Mouse (Mus musculus): ENCODE results near the gene Tnrc6b. TPM values are rescaled to one million over a fixed set of nuclear protein-coding genes. Genes with fewer than 3 reads are reported as not detected.

Tnrc6b gene
- total RNA-seq, 1 experiment, result 37.0 TPM

DNA sequence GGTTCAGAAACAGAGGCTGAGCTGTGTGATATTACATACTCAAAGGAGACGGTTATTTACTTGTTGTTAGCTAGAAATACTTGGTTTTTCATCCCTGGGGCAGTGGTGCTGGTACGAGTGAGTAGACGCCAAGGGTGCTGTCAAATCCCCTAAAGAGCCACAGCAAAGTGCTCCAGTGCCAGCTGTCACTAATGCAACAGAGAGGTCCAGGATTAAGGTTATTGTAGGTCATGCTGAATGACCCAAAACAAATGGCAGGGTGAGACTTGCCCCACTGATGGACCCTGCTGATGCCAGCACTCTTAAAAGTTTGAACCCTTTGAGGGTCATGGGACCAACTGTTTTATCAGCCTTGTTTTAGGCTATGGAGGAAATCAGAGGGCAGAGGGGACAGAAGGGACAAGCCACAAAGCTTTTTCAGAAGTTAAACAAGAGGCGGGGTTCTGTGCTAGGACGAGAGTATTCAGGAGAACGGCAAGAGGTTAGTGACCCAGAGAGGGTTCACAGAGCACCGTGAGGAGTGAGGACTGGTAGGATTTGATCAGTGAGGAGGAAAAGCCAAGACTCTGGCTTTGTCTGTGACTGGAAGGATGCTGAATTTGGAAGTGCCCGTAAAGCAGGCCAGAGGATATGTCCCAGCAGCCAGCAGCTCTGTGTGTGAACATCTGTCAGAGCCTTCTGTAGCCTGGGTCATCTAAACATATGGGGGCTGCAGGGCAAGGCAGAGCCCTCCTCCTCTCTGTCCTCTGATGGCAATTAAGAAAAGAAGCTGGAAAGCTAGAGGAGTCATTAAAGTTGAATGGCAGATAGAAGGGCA lies 26.1 kb upstream of the Tnrc6b start:
- no peak for DNase-seq (ENCODE audit: low read depth, low spot score)
- no peak overlapping the region for H3K9ac ChIP-seq (ENCODE audit: insufficient read depth, low read depth, low read length, poor library complexity, severe bottlenecking)
- no peaks in the 10 kb centered on the region for H3K4me1 ChIP-seq (ENCODE audit: control insufficient read depth in 2 of 2, insufficient read depth in 2 of 2, low read length in 2 of 2, poor library complexity in 1 of 2)
- in situ Hi-C loops (cut with MboI; ENCODE audit: low sequenced_read_pairs in 2 of 2, unreplicated experiment in 2 of 2), result no loop called here
- H3K27ac ChIP-seq (ENCODE audit: insufficient read depth, low read depth, low read length, poor library complexity, severe bottlenecking), result no peak overlapping the region
- H3K36me3 ChIP-seq (ENCODE audit: control insufficient read depth, insufficient read depth, low read length, poor library complexity, severe bottlenecking), result no peaks in the 10 kb centered on the region
- H3K4me3 ChIP-seq (ENCODE audit: insufficient read depth in 1 of 2, low read depth in 1 of 2, low read length in 2 of 2, poor library complexity in 1 of 2, severe bottlenecking in 1 of 2), result no peak overlapping the region
- H3K9me3 ChIP-seq (ENCODE audit: control insufficient read depth, insufficient read depth, low read depth, low read length), result no peaks in the 10 kb centered on the region
- TF ChIP-seq ZC3H11A (IDR thresholded peaks at IDR 0.05; ENCODE audit: borderline replicate concordance, low read depth, low read length) (no peak), MAFK (IDR thresholded peaks at IDR 0.05; ENCODE audit: insufficient read depth, low read depth, low read length) (no peak), HCFC1 (IDR thresholded peaks at IDR 0.05; ENCODE audit: borderline replicate concordance, insufficient read depth, low read length) (no peak), ZNF384 (IDR thresholded peaks at IDR 0.05; ENCODE audit: low read depth, low read length) (no peak), CHD2 (IDR thresholded peaks at IDR 0.05; ENCODE audit: low read depth, low read length) (no peak)

DNA sequence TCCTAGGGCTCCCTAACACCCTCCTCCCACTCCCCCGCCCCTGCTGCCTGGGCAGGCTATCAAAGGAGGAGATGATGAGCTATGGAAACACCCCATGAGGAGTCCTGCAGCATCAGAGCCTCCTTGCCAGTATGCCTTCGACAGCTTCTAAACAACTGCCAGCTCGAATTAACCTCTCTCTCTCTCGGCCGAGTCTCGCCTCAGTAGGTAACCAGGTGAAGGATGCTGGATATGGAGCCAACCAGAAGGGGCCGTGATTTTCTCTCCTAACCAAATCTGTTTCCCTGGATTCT lies 25.6 kb upstream of the Tnrc6b start:
- no peaks in the 10 kb centered on the region for H3K36me3 ChIP-seq (ENCODE audit: control insufficient read depth, insufficient read depth, low read length, poor library complexity, severe bottlenecking)
- in situ Hi-C loops (cut with MboI; ENCODE audit: low sequenced_read_pairs in 2 of 2, unreplicated experiment in 2 of 2), result no loop called here
- TF ChIP-seq ZC3H11A (IDR thresholded peaks at IDR 0.05; ENCODE audit: borderline replicate concordance, low read depth, low read length) (no peak), MAFK (IDR thresholded peaks at IDR 0.05; ENCODE audit: insufficient read depth, low read depth, low read length) (no peak), ZNF384 (IDR thresholded peaks at IDR 0.05; ENCODE audit: low read depth, low read length) (no peak), CHD2 (IDR thresholded peaks at IDR 0.05; ENCODE audit: low read depth, low read length) (no peak), HCFC1 (IDR thresholded peaks at IDR 0.05; ENCODE audit: borderline replicate concordance, insufficient read depth, low read length) (no peak)
- no peak for DNase-seq (ENCODE audit: low read depth, low spot score)
- no peak overlapping the region for H3K9ac ChIP-seq (ENCODE audit: insufficient read depth, low read depth, low read length, poor library complexity, severe bottlenecking)
- no peak overlapping the region for H3K27ac ChIP-seq (ENCODE audit: insufficient read depth, low read depth, low read length, poor library complexity, severe bottlenecking)
- H3K4me3 ChIP-seq (ENCODE audit: insufficient read depth in 1 of 2, low read depth in 1 of 2, low read length in 2 of 2, poor library complexity in 1 of 2, severe bottlenecking in 1 of 2), result no peak overlapping the region
- H3K9me3 ChIP-seq (ENCODE audit: control insufficient read depth, insufficient read depth, low read depth, low read length), result no peaks in the 10 kb centered on the region
- no peaks in the 10 kb centered on the region for H3K4me1 ChIP-seq (ENCODE audit: control insufficient read depth in 2 of 2, insufficient read depth in 2 of 2, low read length in 2 of 2, poor library complexity in 1 of 2)

GRCm38 (mm10) chr15:80688536-80688935 lies 22.6 kb upstream of the Tnrc6b start:
- in situ Hi-C loops (cut with MboI; ENCODE audit: low sequenced_read_pairs in 2 of 2, unreplicated experiment in 2 of 2), result no loop called here
- TF ChIP-seq ZNF384 (IDR thresholded peaks at IDR 0.05; ENCODE audit: low read depth, low read length) (no peak), CHD2 (IDR thresholded peaks at IDR 0.05; ENCODE audit: low read depth, low read length) (no peak), MAFK (IDR thresholded peaks at IDR 0.05; ENCODE audit: insufficient read depth, low read depth, low read length) (no peak)
- Histone ChIP-seq H3K27ac (ENCODE audit: insufficient read depth, low read depth, low read length, poor library complexity, severe bottlenecking) (no peak overlapping the region), H3K4me3 (ENCODE audit: insufficient read depth in 1 of 2, low read depth in 1 of 2, low read length in 2 of 2, poor library complexity in 1 of 2, severe bottlenecking in 1 of 2) (no peak overlapping the region), H3K36me3 (ENCODE audit: control insufficient read depth, insufficient read depth, low read length, poor library complexity, severe bottlenecking) (no peaks in the 10 kb centered on the region), H3K9me3 (ENCODE audit: control insufficient read depth, insufficient read depth, low read depth, low read length) (no peaks in the 10 kb centered on the region), H3K4me1 (ENCODE audit: control insufficient read depth in 2 of 2, insufficient read depth in 2 of 2, low read length in 2 of 2, poor library complexity in 1 of 2) (no peaks in the 10 kb centered on the region), H3K9ac (ENCODE audit: insufficient read depth, low read depth, low read length, poor library complexity, severe bottlenecking) (no peak overlapping the region)
- DNase-seq (ENCODE audit: low read depth, low spot score), result no peak

GRCm38 (mm10) chr15:80693492-80693891 lies 17.6 kb upstream of the Tnrc6b start:
- Histone ChIP-seq H3K36me3 (ENCODE audit: control insufficient read depth, insufficient read depth, low read length, poor library complexity, severe bottlenecking) (no peaks in the 10 kb centered on the region), H3K9ac (ENCODE audit: insufficient read depth, low read depth, low read length, poor library complexity, severe bottlenecking) (no peak overlapping the region), H3K4me3 (ENCODE audit: insufficient read depth in 1 of 2, low read depth in 1 of 2, low read length in 2 of 2, poor library complexity in 1 of 2, severe bottlenecking in 1 of 2) (no peak overlapping the region), H3K27ac (ENCODE audit: insufficient read depth, low read depth, low read length, poor library complexity, severe bottlenecking) (no peak overlapping the region), H3K4me1 (ENCODE audit: control insufficient read depth in 2 of 2, insufficient read depth in 2 of 2, low read length in 2 of 2, poor library complexity in 1 of 2) (peaks cover 0 to 4% of the 10 kb centered on the region in 2 experiments; a peak in 1 of 4 replicates), H3K9me3 (ENCODE audit: control insufficient read depth, insufficient read depth, low read depth, low read length) (no peaks in the 10 kb centered on the region)
- TF ChIP-seq CHD2 (IDR thresholded peaks at IDR 0.05; ENCODE audit: low read depth, low read length) (no peak), MAFK (IDR thresholded peaks at IDR 0.05; ENCODE audit: insufficient read depth, low read depth, low read length) (no peak), ZC3H11A (IDR thresholded peaks at IDR 0.05; ENCODE audit: borderline replicate concordance, low read depth, low read length) (no peak), HCFC1 (IDR thresholded peaks at IDR 0.05; ENCODE audit: borderline replicate concordance, insufficient read depth, low read length) (no peak), ZNF384 (IDR thresholded peaks at IDR 0.05; ENCODE audit: low read depth, low read length) (no peak)
- in situ Hi-C loops (cut with MboI; ENCODE audit: low sequenced_read_pairs in 2 of 2, unreplicated experiment in 2 of 2), result no loop called here
- no peak for DNase-seq (ENCODE audit: low read depth, low spot score)

Data from ES-E14 (cell line).